Mouse (Mus musculus): ENCODE measurements around the gene Olfr504.

- TF ChIP-seq CTCF (conservative IDR thresholded peaks at IDR 0.05; ENCODE audit: low read length): peak; percentile 6; the same call in 1 of the 2 replicates
- no peak for TF ChIP-seq POU5F1 (IDR thresholded peaks at IDR 0.05; ENCODE audit: borderline replicate concordance, low read length)
Observed at GRCm38 (mm10) chr7:108542416-108542815, 23.2 kb downstream of the Olfr504 start.

All from E14TG2a.4 (cell line).